Mouse (Mus musculus) spleen, postnatal 14 days (tissue): ENCODE data around the gene Jmjd7.

Experiments used
- DNase-seq, 2 experiments: peaks; one replicate each; pipeline ENCODE4 v3.0.0; 2021 to 2022; ENCODE audit warnings: low spot score in 2 of 2

The Jmjd7 gene

GRCm38 (mm10) chr2:120026984-120027949 is at the start of gene Jmjd7, which contains the start of gene Gm28042:
Gene Jmjd7 (plus strand): TSS chr2:120027483.
Gene Gm28042 (plus strand): TSS chr2:120027493.
- DNase-seq, result peak; percentile 86 to 91

- DNase-seq, result no peak
These were observed 46.8 kb upstream of the Jmjd7 start for GRCm38 (mm10) chr2:119980343-119980986.

- DNase-seq, result no peak
These were observed 45.7 kb upstream of the Jmjd7 start for GRCm38 (mm10) chr2:119981631-119982030.

- DNase-seq, result no peak
These were observed 41.4 kb upstream of the Jmjd7 start for GRCm38 (mm10) chr2:119985871-119986270.

- no peak for DNase-seq
These were observed 40.9 kb upstream of the Jmjd7 start for GRCm38 (mm10) chr2:119986369-119986768.

- no peak for DNase-seq
These were observed 39.8 kb upstream of the Jmjd7 start for GRCm38 (mm10) chr2:119987441-119987840.

- DNase-seq, result no peak
These were observed 38.3 kb upstream of the Jmjd7 start for GRCm38 (mm10) chr2:119988952-119989351.

- DNase-seq, result no peak
These were observed 36.4 kb upstream of the Jmjd7 start for GRCm38 (mm10) chr2:119990881-119991280.

GRCm38 (mm10) chr2:119992349-119992748 is 34.9 kb upstream of the Jmjd7 start:
- no peak for DNase-seq

GRCm38 (mm10) chr2:119993515-119993914 is 33.8 kb upstream of the Jmjd7 start:
- no peak for DNase-seq

- DNase-seq, result no peak
These were observed 32.4 kb upstream of the Jmjd7 start for GRCm38 (mm10) chr2:119994839-119995238.

- DNase-seq, result no peak
These were observed 31.6 kb upstream of the Jmjd7 start for GRCm38 (mm10) chr2:119995391-119996281.

GRCm38 (mm10) chr2:119997354-119997753 is 29.9 kb upstream of the Jmjd7 start:
- no peak for DNase-seq

- DNase-seq, result no peak
These were observed 27.6 kb upstream of the Jmjd7 start for GRCm38 (mm10) chr2:119999731-120000130.

- DNase-seq, result no peak
These were observed 26.2 kb upstream of the Jmjd7 start for GRCm38 (mm10) chr2:120000882-120001584.

- DNase-seq, result no peak
These were observed 25.3 kb upstream of the Jmjd7 start for GRCm38 (mm10) chr2:120001956-120002355.

- DNase-seq, result no peak
These were observed 23.3 kb upstream of the Jmjd7 start for GRCm38 (mm10) chr2:120003970-120004369.

- DNase-seq, result no peak
These were observed 20.6 kb upstream of the Jmjd7 start for GRCm38 (mm10) chr2:120006696-120007095.

GRCm38 (mm10) chr2:120007680-120008210 is 19.5 kb upstream of the Jmjd7 start:
- no peak for DNase-seq

- no peak for DNase-seq
These were observed 18.6 kb upstream of the Jmjd7 start for GRCm38 (mm10) chr2:120008672-120009071.
